Mouse (Mus musculus) CH12.LX (cell line): ENCODE data around the gene Sbf2. TPM values are rescaled to one million over a fixed set of nuclear protein-coding genes. Genes with fewer than 3 reads are reported as not detected.

Experiments
- DNase-seq: peaks from one replicate; pipeline ENCODE4 v3.0.0-alpha.2; 2013; ENCODE audit errors: extremely low read depth
- H3K27ac ChIP-seq: 2 replicates; pipeline ENCODE4 v1.5.1; 2012; ENCODE audit warnings: low read depth, mild to moderate bottlenecking, control low read depth, moderate library complexity; ENCODE audit not compliant: insufficient read depth
- H3K27me3 ChIP-seq: replicated peaks from 2 replicates; pipeline ENCODE3; 2012; ENCODE audit warnings: inconsistent platforms
- H3K36me3 ChIP-seq, 2 experiments: replicated peaks in 1 of 2; 2 replicates each; pipeline versions ENCODE3 to v1.6.1; 2012; ENCODE audit warnings: inconsistent platforms in 1 of 2, low read length in 1 of 2, mild to moderate bottlenecking in 1 of 2, mixed read lengths in 1 of 2, moderate library complexity in 1 of 2; ENCODE audit not compliant: control insufficient read depth in 1 of 2, insufficient read depth in 1 of 2
- H3K4me1 ChIP-seq, 2 experiments: 2 replicates each; pipeline ENCODE4 v1.6.1; 2012; ENCODE audit warnings: inconsistent platforms in 1 of 2, moderate library complexity in 1 of 2; ENCODE audit not compliant: insufficient read depth in 2 of 2, control insufficient read depth in 1 of 2
- H3K4me2 ChIP-seq: 2 replicates; pipeline ENCODE4 v1.6.1; 2012; ENCODE audit warnings: low read depth, mild to moderate bottlenecking, control low read depth; ENCODE audit not compliant: poor library complexity, insufficient read depth, severe bottlenecking
- H3K4me3 ChIP-seq, 3 experiments: fragments of 150-350 bp in 1 of 3; sonication (generic) in 1 of 3; replicated peaks in 1 of 3; 2 replicates each; pipeline versions ENCODE3 to v1.5.1; 2011 to 2012; ENCODE audit warnings: low read depth in 2 of 3, low read length in 2 of 3, mild to moderate bottlenecking in 2 of 3, moderate library complexity in 2 of 3, control low read depth in 1 of 3, improper control_type of control experiment in 1 of 3, inconsistent platforms in 1 of 3, mixed read lengths in 1 of 3; ENCODE audit not compliant: poor library complexity in 1 of 3
- H3K79me2 ChIP-seq: replicated peaks from 2 replicates; pipeline ENCODE4 v1.6.1; 2012; ENCODE audit warnings: mild to moderate bottlenecking, moderate library complexity; ENCODE audit not compliant: control insufficient read depth, poor library complexity, insufficient read depth, severe bottlenecking; ENCODE audit errors: extremely low read depth
- H3K9ac ChIP-seq: 2 replicates; pipeline ENCODE4 v1.6.1; 2012; ENCODE audit warnings: low read depth, mild to moderate bottlenecking, control low read depth, moderate library complexity; ENCODE audit not compliant: insufficient read depth
- H3K9me3 ChIP-seq: replicated peaks from 2 replicates; pipeline ENCODE3; 2012; ENCODE audit warnings: low read length, inconsistent platforms, mixed read lengths
- CHD1 ChIP-seq: IDR thresholded peaks from 2 replicates; pipeline ENCODE4 v1.6.1; 2012; ENCODE audit warnings: low read depth, low read length, improper control_type of control experiment, inconsistent platforms
- CTCF ChIP-seq, 2 experiments: IDR thresholded peaks in 1 of 2; conservative IDR thresholded peaks in 1 of 2; 2 replicates each; pipeline ENCODE4 v1.5.1; 2011 to 2012; ENCODE audit warnings: low read depth in 2 of 2, low read length in 2 of 2, improper control_type of control experiment in 1 of 2, inconsistent platforms in 1 of 2, mild to moderate bottlenecking in 1 of 2, moderate library complexity in 1 of 2
- EP300 ChIP-seq: IDR thresholded peaks from 2 replicates; pipeline ENCODE4 v1.6.1; 2011; ENCODE audit warnings: low read length, improper control_type of control experiment
- ETS1 ChIP-seq: conservative IDR thresholded peaks from 2 replicates; pipeline ENCODE4 v1.6.1; 2012; ENCODE audit warnings: low read depth, mild to moderate bottlenecking, inconsistent platforms, low read length, improper control_type of control experiment, moderate library complexity
- HCFC1 ChIP-seq: IDR thresholded peaks from 2 replicates; pipeline ENCODE4 v1.6.1; 2012; ENCODE audit warnings: low read depth, mild to moderate bottlenecking, inconsistent platforms, low read length, improper control_type of control experiment
- JUN ChIP-seq: IDR thresholded peaks from 2 replicates; pipeline ENCODE4 v1.6.1; 2011; ENCODE audit warnings: low read depth, mild to moderate bottlenecking, low read length, improper control_type of control experiment, moderate library complexity; ENCODE audit not compliant: insufficient read depth
- KAT2A ChIP-seq: IDR thresholded peaks from 2 replicates; pipeline ENCODE4 v1.6.1; 2012; ENCODE audit warnings: low read length, improper control_type of control experiment, inconsistent platforms; ENCODE audit not compliant: insufficient replicate concordance
- MAFK ChIP-seq: IDR thresholded peaks from 2 replicates; pipeline ENCODE4 v1.6.1; 2011; ENCODE audit warnings: low read length, improper control_type of control experiment; ENCODE audit not compliant: insufficient replicate concordance
- MAX ChIP-seq: IDR thresholded peaks from 2 replicates; pipeline ENCODE4 v1.6.1; 2011; ENCODE audit warnings: low read length, improper control_type of control experiment
- MAZ ChIP-seq: IDR thresholded peaks from 2 replicates; pipeline ENCODE4 v1.6.1; 2012; ENCODE audit warnings: low read depth, mild to moderate bottlenecking, inconsistent platforms, low read length, improper control_type of control experiment, moderate library complexity
- MXI1 ChIP-seq: IDR thresholded peaks from 2 replicates; pipeline ENCODE4 v1.6.1; 2011; ENCODE audit warnings: mild to moderate bottlenecking, low read depth, low read length, improper control_type of control experiment
- MYC ChIP-seq: IDR thresholded peaks from 2 replicates; pipeline ENCODE4 v1.6.1; 2011; ENCODE audit warnings: low read depth, mild to moderate bottlenecking, improper control_type of control experiment, low read length
- NELFE ChIP-seq: IDR thresholded peaks from 2 replicates; pipeline ENCODE4 v1.6.1; 2011; ENCODE audit warnings: low read depth, low read length, improper control_type of control experiment
- NRF1 ChIP-seq: IDR thresholded peaks from 2 replicates; pipeline ENCODE4 v1.6.1; 2014; ENCODE audit warnings: low read depth, mild to moderate bottlenecking, inconsistent platforms, low read length, improper control_type of control experiment, moderate library complexity
- PAX5 ChIP-seq: IDR thresholded peaks from 2 replicates; pipeline ENCODE4 v1.6.1; 2012; ENCODE audit warnings: low read length, inconsistent platforms, mixed read lengths
- POLR2A ChIP-seq: IDR thresholded peaks from 2 replicates; pipeline ENCODE4 v1.6.1; 2011; ENCODE audit warnings: low read depth, mild to moderate bottlenecking, improper control_type of control experiment, low read length
- POLR2AphosphoS2 ChIP-seq: IDR thresholded peaks from 2 replicates; pipeline ENCODE4 v1.6.1; 2011; ENCODE audit warnings: low read depth, low read length, improper control_type of control experiment
- RAD21 ChIP-seq: IDR thresholded peaks from 2 replicates; pipeline ENCODE4 v1.6.1; 2011; ENCODE audit warnings: low read depth, mild to moderate bottlenecking, low read length, improper control_type of control experiment, moderate library complexity
- RCOR1 ChIP-seq: conservative IDR thresholded peaks from 2 replicates; pipeline ENCODE4 v1.6.1; 2012; ENCODE audit warnings: low read depth, mild to moderate bottlenecking, inconsistent platforms, low read length, improper control_type of control experiment
- SIN3A ChIP-seq: IDR thresholded peaks from 2 replicates; pipeline ENCODE4 v1.6.1; 2012; ENCODE audit warnings: low read length, improper control_type of control experiment, inconsistent platforms
- SMC3 ChIP-seq: IDR thresholded peaks from 2 replicates; pipeline ENCODE4 v1.6.1; 2011; ENCODE audit warnings: low read depth, low read length, improper control_type of control experiment
- UBTF ChIP-seq: IDR thresholded peaks from 2 replicates; pipeline ENCODE4 v1.6.1; 2012; ENCODE audit warnings: low read depth, mild to moderate bottlenecking, inconsistent platforms, low read length, improper control_type of control experiment, moderate library complexity
- ZC3H11A ChIP-seq: IDR thresholded peaks from 2 replicates; pipeline ENCODE4 v1.6.1; 2012; ENCODE audit warnings: low read depth, mild to moderate bottlenecking, inconsistent platforms, low read length, improper control_type of control experiment
- ZKSCAN1 ChIP-seq: IDR thresholded peaks from 2 replicates; pipeline ENCODE4 v1.6.1; 2012; ENCODE audit warnings: low read depth, inconsistent platforms, low read length, improper control_type of control experiment, borderline replicate concordance
- ZMIZ1 ChIP-seq: IDR thresholded peaks from 2 replicates; pipeline ENCODE4 v1.6.1; 2012; ENCODE audit warnings: low read depth, mild to moderate bottlenecking, inconsistent platforms, low read length, improper control_type of control experiment
- dilution Hi-C: fragments of 300-500 bp; cut with MboI; formaldehyde crosslinking; loops from 2 replicates; pipeline ENCODE4 v1.14.3; 2020; ENCODE audit warnings: low sequenced_read_pairs; ENCODE audit not compliant: extremely low pct_unique_long_range_greater_than_20kb, extremely low pct_ligation_motif_present
- in situ Hi-C: fragments of 300-500 bp; cut with MboI; formaldehyde crosslinking; loops from 3 replicates; pipeline ENCODE4 v1.14.3; 2019; ENCODE audit warnings: low sequenced_read_pairs, low pct_ligation_motif_present, low pct_unique_long_range_greater_than_20kb, mixed read lengths
- polyA plus RNA-seq: library from polyadenylated mRNA; unstranded; fragments of >175 nt; gene quantifications from 2 replicates; pipeline ENCODE4 v1.2.1, GENCODE M21; 2012; ENCODE audit warnings: low read depth; ENCODE audit not compliant: insufficient read length
- total RNA-seq, 2 experiments: library from RNA; depleted of rRNA; stranded (reverse); fragments of 300-350 nt in 1 of 2; fragments of >200 nt in 1 of 2; gene quantifications; 2 replicates each; pipeline ENCODE4 v1.2.3; 2012 to 2014

Gene Sbf2
- total and polyA plus RNA-seq, 3 experiments = 9.5 to 21.5 (median 11.4) TPM

GRCm38 (mm10) chr7:110649133-110649987 is 34.6 kb upstream of the Sbf2 start:
- Histone ChIP-seq H3K4me1 (peaks cover 3 to 12% of the 10 kb centered on the region in 2 experiments; a peak in 3 of 4 replicates), H3K79me2 (no peaks in the 10 kb centered on the region), H3K27ac (no peak overlapping the region), H3K9ac (no peak overlapping the region), H3K9me3 (peaks cover 8% of the 10 kb centered on the region), H3K36me3 (no peaks in the 10 kb centered on the region), H3K4me3 (no peak overlapping the region), H3K4me2 (no peak overlapping the region), H3K27me3 (no peaks in the 10 kb centered on the region)
- dilution Hi-C loops (no loop called here), in situ Hi-C loops (no loop called here)
- no peak for DNase-seq
- no peak for TF ChIP-seq CTCF (conservative IDR thresholded peaks at IDR 0.05 in 1 of 2, IDR thresholded peaks at IDR 0.05 in 1 of 2; ENCODE audit: low read depth in 2 of 2, low read length in 2 of 2)
- no peak for TF ChIP-seq NELFE
- TF ChIP-seq SIN3A = no peak
- no peak for TF ChIP-seq CHD1
- no peak for TF ChIP-seq POLR2AphosphoS2
- TF ChIP-seq ZKSCAN1 = no peak
- TF ChIP-seq POLR2A = no peak
- TF ChIP-seq PAX5 = no peak
- no peak for TF ChIP-seq MAZ
- no peak for TF ChIP-seq MAFK
- TF ChIP-seq NRF1 = no peak
- TF ChIP-seq ZMIZ1 = no peak
- TF ChIP-seq HCFC1 = no peak
- TF ChIP-seq KAT2A = no peak
- TF ChIP-seq RAD21 = no peak
- no peak for TF ChIP-seq ZC3H11A
- TF ChIP-seq EP300 = no peak

DNA sequence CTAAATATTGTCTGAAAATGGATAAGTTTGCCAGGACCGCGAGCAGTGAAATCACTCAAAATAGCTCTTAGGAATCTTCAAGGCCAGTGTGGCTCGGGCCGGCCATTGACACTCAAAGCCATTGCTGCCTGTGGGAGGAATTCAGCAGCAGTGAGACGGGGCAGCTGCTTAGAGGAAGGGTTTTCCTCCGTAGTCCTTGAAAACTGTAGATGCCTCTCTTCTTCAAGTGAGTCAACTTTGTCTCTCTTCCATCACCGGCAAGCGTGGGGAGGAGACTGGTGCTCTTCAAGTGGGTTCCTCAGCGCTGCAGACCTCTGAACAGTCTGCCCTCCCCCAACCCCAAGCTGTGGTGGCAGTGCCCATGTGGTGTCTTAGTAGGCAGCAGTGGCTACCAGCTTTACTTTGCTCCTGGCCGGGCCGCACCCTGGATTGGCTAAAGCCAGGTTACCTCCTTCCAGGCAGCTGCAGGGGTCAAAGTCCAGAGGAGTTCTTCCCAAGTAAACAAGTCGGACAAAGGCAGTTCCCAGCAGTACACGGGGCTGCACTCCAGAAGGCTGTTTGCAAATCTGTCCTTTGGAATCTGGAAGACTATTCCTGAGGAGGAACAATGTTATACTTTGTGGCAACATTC is 33.8 kb upstream of the Sbf2 start:
- dilution Hi-C loops = no loop called here
- Histone ChIP-seq H3K4me3 (no peak overlapping the region), H3K9ac (no peak overlapping the region), H3K27me3 (no peaks in the 10 kb centered on the region), H3K36me3 (no peaks in the 10 kb centered on the region), H3K27ac (no peak overlapping the region), H3K4me1 (peaks cover 3 to 12% of the 10 kb centered on the region in 2 experiments; a peak in 3 of 4 replicates), H3K9me3 (peaks cover 8% of the 10 kb centered on the region), H3K79me2 (no peaks in the 10 kb centered on the region), H3K4me2 (no peak overlapping the region)
- TF ChIP-seq UBTF (no peak), MXI1 (no peak), JUN (no peak), KAT2A (no peak), ZKSCAN1 (no peak), SMC3 (no peak), EP300 (no peak), ETS1 (no peak), CHD1 (no peak), RAD21 (no peak), RCOR1 (no peak), MAX (no peak), ZMIZ1 (no peak), MAFK (no peak), MYC (no peak)
- in situ Hi-C loops = no loop called here
- no peak for DNase-seq
